In the genomic region with DNA sequence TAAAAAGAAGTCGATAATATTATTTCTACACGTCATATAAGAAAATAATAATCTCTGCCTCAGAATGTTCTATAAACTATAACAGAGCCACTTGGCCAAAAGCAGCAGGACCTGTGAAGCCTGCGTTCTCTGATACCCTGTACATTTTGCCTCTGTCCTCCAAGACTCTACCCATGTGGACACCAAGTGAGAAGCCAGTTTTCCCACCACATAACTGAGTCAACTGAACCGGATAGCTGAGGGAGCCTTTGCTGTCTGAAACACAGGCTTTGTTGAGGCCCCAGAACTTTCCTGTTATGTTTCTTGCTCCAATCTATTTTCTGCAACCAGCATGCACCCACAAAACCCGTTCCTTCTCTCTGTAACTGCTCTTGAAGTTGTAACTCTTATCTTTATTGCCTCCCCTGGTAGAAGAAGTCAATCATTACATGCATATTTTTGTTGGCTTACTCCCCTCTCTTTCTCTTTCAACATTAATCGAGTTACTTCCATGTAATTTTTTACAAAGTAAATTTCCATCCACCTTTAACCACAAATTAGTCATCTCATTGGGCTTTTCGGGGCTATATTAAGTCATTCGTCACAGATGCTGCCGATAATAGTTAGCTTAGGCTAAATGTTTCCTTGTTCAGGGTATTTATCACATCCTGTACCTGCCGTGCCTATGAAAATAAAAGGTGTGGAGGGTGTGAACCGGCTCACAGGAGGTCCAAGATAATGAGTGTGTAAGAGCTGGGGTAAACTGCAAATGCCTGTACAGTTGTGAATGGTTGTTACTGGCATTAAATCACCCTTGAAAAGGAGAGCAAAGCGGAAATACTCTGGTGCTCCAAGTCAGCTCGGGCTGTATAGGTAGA, we compare ENCODE assay signal across 17 mouse cellular contexts. TPM values are rescaled to one million over a fixed set of nuclear protein-coding genes. Genes with fewer than 3 reads are reported as not detected.
A peak's percentile ranks its signal among the peaks of the same experiment; 100 is the strongest.
DNase-seq lines count a peak whose midpoint lies in the region; ATAC-seq and TF ChIP-seq lines count a peak whose summit lies in the region.
"Had no signal": no experiment of that assay in that cellular context is flagged by ENCODE, and none has a peak within 500 bp of the region (broad histone marks: within the 10 kb centered on the region; RNA-seq: fewer than 3 reads in every experiment).

No protein-coding gene starts in this region.

- in situ Hi-C loops in Patski (cut with MboI; ENCODE audit: low pct_unique_long_range_greater_than_20kb) = no loop called here

- H3K4me3 ChIP-seq in kidney, embryonic 16.5 days (ENCODE audit: low read length) = no peak overlapping the region
- no peak overlapping the region for H3K4me3 ChIP-seq in small intestine, adult 2 months (ENCODE audit: low read depth, low read length)
- H3K4me3 ChIP-seq: erythroblast, embryonic 14.5 days; liver, embryonic 15.5 days; midbrain, embryonic 13.5 days; neural tube, embryonic 12.5 days had no signal

- TF ChIP-seq CTCF in Patski (IDR thresholded peaks at IDR 0.05) = no peak
- no peak for TF ChIP-seq CTCF in small intestine, adult 2 months (IDR thresholded peaks at IDR 0.05; ENCODE audit: extremely low read depth, insufficient read length, insufficient replicate concordance, low read depth, low read length)

- WGBS in kidney, embryonic 16.5 days = 49% methylated on average over 13 of the region's 13 CpGs
- 23% methylated on average over 13 of the region's 13 CpGs for WGBS in small intestine, adult 2 months

- no peaks in the 10 kb centered on the region for H3K9me3 ChIP-seq in kidney, embryonic 16.5 days (ENCODE audit: low read length)
- H3K9me3 ChIP-seq: liver, embryonic 15.5 days; midbrain, embryonic 13.5 days; neural tube, embryonic 12.5 days had no signal

- intact Hi-C loops in heart, postnatal 36 days (cut with DNase I) = no loop called here

- H3K27ac ChIP-seq in kidney, embryonic 16.5 days (ENCODE audit: low read length) = 0 out of 2 replicates have a peak overlapping the region, but pooled peaks have one; percentile 32
- H3K27ac ChIP-seq in small intestine, adult 2 months (ENCODE audit: insufficient read depth, low read depth, low read length) = peak overlapping the region; percentile 98
- H3K27ac ChIP-seq: liver, embryonic 15.5 days; macrophage; midbrain, embryonic 13.5 days; neural tube, embryonic 12.5 days had no signal

- CTCF ChIA-PET in Patski (lab: Charles Lee) = interaction anchor here (0.7 to 1.9 kb wide), 5 partner anchors 10 to 423 kb away, joined by 3 to 6 read pairs (median 5); no protein-coding TSS in a partner anchor

- POLR2A ChIA-PET in Patski (lab: Charles Lee) = no interaction called here

- no peaks in the 10 kb centered on the region for H3K36me3 ChIP-seq in kidney, embryonic 16.5 days (ENCODE audit: insufficient read depth, low read length)
- no peaks in the 10 kb centered on the region for H3K36me3 ChIP-seq in small intestine, adult 2 months (ENCODE audit: control insufficient read depth, insufficient read depth, low read length)
- H3K36me3 ChIP-seq: liver, embryonic 15.5 days; midbrain, embryonic 13.5 days; neural tube, embryonic 12.5 days had no signal

- no peaks in the 10 kb centered on the region for H3K27me3 ChIP-seq in Patski
- no peaks in the 10 kb centered on the region for H3K27me3 ChIP-seq in kidney, embryonic 16.5 days (ENCODE audit: insufficient read depth, low read length)
- H3K27me3 ChIP-seq in small intestine, adult 2 months (ENCODE audit: control insufficient read depth, insufficient read depth, low read length) = no peaks in the 10 kb centered on the region
- H3K27me3 ChIP-seq: CH12.LX; liver, embryonic 15.5 days; midbrain, embryonic 13.5 days; neural tube, embryonic 12.5 days had no signal

- peak; percentile 72 for ATAC-seq in Patski
- peak; percentile 91 for ATAC-seq in kidney, embryonic 16.5 days (ENCODE audit: low FRiP score, low TSS enrichment)
- ATAC-seq: hindbrain, embryonic 16.5 days; midbrain, embryonic 13.5 days had no signal

- H3K4me2 ChIP-seq in kidney, embryonic 16.5 days (replicated peaks; ENCODE audit: low read depth, low read length) = peak overlapping the region; percentile 18; the same call in 1 of the 2 replicates
- H3K4me2 ChIP-seq: liver, embryonic 15.5 days; midbrain, embryonic 13.5 days; neural tube, embryonic 12.5 days had no signal

- TF ChIP-seq POLR2A in small intestine, adult 2 months (IDR thresholded peaks at IDR 0.05; ENCODE audit: low read depth, low read length) = no peak

- DNase-seq in Patski (ENCODE audit: low read depth, low spot score) = no peak
- DNase-seq in forelimb bud, embryonic 11.5 days (ENCODE audit: low read depth, low spot score) = peak; percentile 20
- no peak for DNase-seq in frontal cortex, postnatal 36 days (ENCODE audit: low spot score in 2 of 2)
- DNase-seq in heart, postnatal 36 days = no peak
- DNase-seq in frontal cortex, postnatal 10 days (ENCODE audit: low spot score in 2 of 2) = no peak
- DNase-seq: cerebellum, adult 11 months; spleen, adult 18-20 months had no signal

- H3K4me1 ChIP-seq in kidney, embryonic 16.5 days (ENCODE audit: insufficient read depth, low read length) = peaks cover 12% of the 10 kb centered on the region; the same call in 1 of the 2 replicates
- peaks cover 12% of the 10 kb centered on the region; the same call in 1 of the 2 replicates for H3K4me1 ChIP-seq in small intestine, adult 2 months (ENCODE audit: control insufficient read depth, insufficient read depth, insufficient read length, low read length)
- H3K4me1 ChIP-seq: liver, embryonic 15.5 days; midbrain, embryonic 13.5 days; neural tube, embryonic 12.5 days had no signal

- H3K9ac ChIP-seq in kidney, embryonic 16.5 days (replicated peaks; ENCODE audit: low read length) = no peak overlapping the region
- H3K9ac ChIP-seq: liver, embryonic 15.5 days; midbrain, embryonic 13.5 days; neural tube, embryonic 12.5 days had no signal

RNA-seq across cellular contexts. Expression of a gene that starts 39.4 kb away (rescaled TPM):
- 24.5 TPM for polyA plus RNA-seq in Patski (2021)
- polyA plus RNA-seq in kidney, embryonic 16.5 days (2015; fragmentation: Nextera tagmentation; extraction: Ambion mirVana) = 4.9 and 6.1 TPM in 2 replicates
- 14.1 and 17.2 TPM in 2 replicates for polyA plus RNA-seq in small intestine, adult 2 months (2012; rRNA removed)
- total RNA-seq in heart, postnatal 36 days (2021) = 1 to 10 TPM; 7.0 to 7.5 TPM
- total RNA-seq: granulocyte monocyte progenitor cell, adult 5-6 weeks had no signal
